Mouse (Mus musculus) Patski (cell line): ENCODE measurements at regions not wholly inside any gene's neighbourhood (a gene's known extent, or its start where the extent isn't known, plus 50 kb on each side); places are given as distances from the start of the nearest gene placed in this dataset.
"Not testable (repeated sequence)": the region's sequence is repeated elsewhere in the genome, so short reads cannot be mapped to it uniquely, and the experiment has no call there.

Source experiments
- ATAC-seq: fragments of 100-300 bp; one replicate; pipeline ENCODE4 v1.8.0; 2021
- CTCF ChIA-PET: fragments of 350-600 bp; sonication (Branson Sonifier 250); formaldehyde crosslinking; loops from one replicate; lab custom pipeline; 2022; ENCODE audit warnings: inconsistent platforms; lab: Charles Lee
- POLR2A ChIA-PET: fragments of 350-600 bp; sonication (Branson Sonifier 250); formaldehyde crosslinking; loops from one replicate; lab custom pipeline; 2022; ENCODE audit warnings: antibody characterized with exemption, inconsistent platforms; lab: Charles Lee
- DNase-seq: peaks from one replicate; pipeline ENCODE4 v3.0.0-alpha.2; 2011; ENCODE audit warnings: low read depth, low spot score
- H3K27me3 ChIP-seq: fragments of 371-371 bp; one replicate; pipeline ENCODE4 v1.5.1; 2021
- CTCF ChIP-seq: fragments of 100-300 bp; IDR thresholded peaks from one replicate; pipeline ENCODE4 v1.5.1; 2021
- in situ Hi-C: fragments of 300-500 bp; cut with MboI; formaldehyde crosslinking; loops from 3 replicates; pipeline ENCODE4 v1.11.1; 2018; ENCODE audit warnings: low pct_unique_long_range_greater_than_20kb, mixed read lengths

GRCm38 (mm10) chr4:143055371-143055770 lies 157.4 kb downstream of the Prdm2 start:
- no peak for ATAC-seq
- no peak for DNase-seq
- TF ChIP-seq CTCF: no peak
- in situ Hi-C loops: no loop called here
- ChIA-PET CTCF (no interaction called here), POLR2A (no interaction called here)
- no peaks in the 10 kb centered on the region for H3K27me3 ChIP-seq

DNA sequence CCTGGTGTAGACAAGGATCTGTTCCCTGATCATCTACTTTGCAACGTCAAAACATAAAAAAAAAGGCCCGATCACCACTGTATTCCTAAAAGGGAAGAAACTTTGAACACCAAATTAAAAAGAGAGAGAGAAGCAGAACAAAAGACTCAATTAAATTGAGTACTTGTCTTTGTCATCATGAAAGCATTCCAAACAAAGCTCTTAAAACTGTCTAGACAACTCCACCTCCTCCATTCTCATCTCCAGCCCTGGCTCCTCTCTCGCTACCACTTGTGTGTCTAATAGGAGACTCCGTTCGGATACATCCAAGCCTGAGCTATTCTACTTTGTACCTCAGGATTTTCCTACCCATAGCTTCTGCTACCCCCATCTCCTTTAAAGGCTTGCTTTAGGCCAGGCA lies 159.8 kb downstream of the Prdm2 start:
- in situ Hi-C loops: no loop called here

DNA sequence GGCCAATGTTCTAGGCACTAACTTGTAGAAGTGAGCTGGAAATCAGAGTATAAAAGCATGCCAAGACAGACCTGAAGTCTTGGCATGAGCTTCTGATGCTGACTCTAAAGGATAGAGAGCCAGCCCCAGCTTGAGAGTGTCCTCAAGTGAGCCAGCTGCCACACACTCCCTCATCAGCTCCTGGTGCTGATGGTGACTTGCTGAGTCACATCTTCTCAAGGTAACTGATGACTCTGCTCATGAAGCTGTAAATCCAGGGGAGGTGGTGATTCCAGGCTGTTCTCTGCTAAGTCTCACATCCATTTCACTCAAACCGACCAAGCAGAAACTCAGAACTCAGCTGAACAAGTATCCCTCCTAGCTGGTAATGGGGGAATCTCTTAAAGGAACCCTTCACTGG lies 161.6 kb downstream of the Prdm2 start:
- DNase-seq: no peak
- POLR2A ChIA-PET: no interaction called here
- no peaks in the 10 kb centered on the region for H3K27me3 ChIP-seq
- in situ Hi-C loops: no loop called here
- CTCF ChIA-PET: no interaction called here
- TF ChIP-seq CTCF: no peak
- ATAC-seq: no peak

More for the DNA sequence above, 159.8 kb downstream of the Prdm2 start:
- H3K27me3 ChIP-seq: no peaks in the 10 kb centered on the region
- no peak for DNase-seq
- ChIA-PET CTCF (no interaction called here), POLR2A (no interaction called here)
- no peak for TF ChIP-seq CTCF
- no peak for ATAC-seq

DNA sequence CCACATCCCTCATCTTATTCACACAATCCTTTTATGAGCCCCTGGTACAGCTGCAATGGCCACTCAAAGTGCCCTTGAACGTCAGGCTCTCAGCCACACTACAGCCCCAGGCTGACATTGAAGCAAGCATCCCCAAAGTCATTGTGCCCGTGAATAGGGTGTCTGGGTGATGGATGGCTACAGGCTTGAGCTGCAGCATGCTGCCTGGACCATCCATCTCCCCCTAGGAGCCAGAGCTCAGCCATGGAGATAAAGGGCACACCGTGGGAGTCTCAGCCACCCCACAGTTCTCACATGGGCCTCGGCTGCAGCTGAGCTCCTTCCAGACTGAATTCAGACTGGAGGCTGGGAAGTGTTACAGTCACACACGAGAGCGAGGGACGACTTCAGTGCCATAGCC lies 167.6 kb downstream of the Prdm2 start:
- H3K27me3 ChIP-seq: no peaks in the 10 kb centered on the region
- in situ Hi-C loops: no loop called here
- no peak for TF ChIP-seq CTCF
- ChIA-PET POLR2A (no interaction called here), CTCF (no interaction called here)
- ATAC-seq (no peak), DNase-seq (no peak)

- ATAC-seq: no peak
- no peak for DNase-seq
- in situ Hi-C loops: no loop called here
- H3K27me3 ChIP-seq: no peaks in the 10 kb centered on the region
- TF ChIP-seq CTCF: no peak
- CTCF ChIA-PET: no interaction called here
- POLR2A ChIA-PET: no interaction called here
These were observed 170.0 kb downstream of the Prdm2 start for GRCm38 (mm10) chr4:143042806-143043205.

DNA sequence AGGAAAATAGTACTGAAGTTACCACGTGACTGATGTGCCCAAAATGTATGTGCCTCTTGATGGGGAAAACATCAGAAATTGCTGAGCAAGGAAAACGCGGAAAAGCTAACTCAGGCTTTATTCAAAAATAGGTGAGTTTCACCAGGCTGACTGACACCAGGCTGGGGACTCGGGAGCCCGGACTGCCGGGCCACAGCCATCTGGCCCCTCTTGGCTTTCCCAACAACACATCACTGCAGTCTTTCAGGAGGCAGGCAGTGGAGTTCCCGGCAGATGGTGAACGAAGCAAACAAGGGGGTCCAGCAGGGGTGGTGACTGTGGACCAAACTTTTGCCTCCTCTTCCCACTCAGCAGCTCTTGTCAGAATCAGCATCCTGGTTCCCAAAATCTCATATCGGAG lies 174.2 kb downstream of the Prdm2 start:
- ChIA-PET POLR2A (no interaction called here), CTCF (no interaction called here)
- no peak for TF ChIP-seq CTCF

GRCm38 (mm10) chr4:143036704-143037103 lies 176.1 kb downstream of the Prdm2 start:
- ATAC-seq: no peak
- ChIA-PET POLR2A (no interaction called here), CTCF (interaction anchor here (2.1 kb wide), 1 partner anchor 9 kb away, joined by 4 read pairs; no protein-coding TSS in a partner anchor)
- peaks cover 3% of the 10 kb centered on the region for H3K27me3 ChIP-seq
- no peak for DNase-seq
- in situ Hi-C loops: no loop called here
- no peak for TF ChIP-seq CTCF

More for the DNA sequence above, 174.2 kb downstream of the Prdm2 start:
- ATAC-seq: no peak
- in situ Hi-C loops: no loop called here
- peaks cover 3% of the 10 kb centered on the region for H3K27me3 ChIP-seq
- no peak for DNase-seq

- H3K27me3 ChIP-seq, in situ Hi-C loops, ATAC-seq, CTCF ChIA-PET, DNase-seq, POLR2A ChIA-PET: not testable (repeated sequence)
These were observed 177.7 kb downstream of the Prdm2 start for GRCm38 (mm10) chr4:143035089-143035488.

DNA sequence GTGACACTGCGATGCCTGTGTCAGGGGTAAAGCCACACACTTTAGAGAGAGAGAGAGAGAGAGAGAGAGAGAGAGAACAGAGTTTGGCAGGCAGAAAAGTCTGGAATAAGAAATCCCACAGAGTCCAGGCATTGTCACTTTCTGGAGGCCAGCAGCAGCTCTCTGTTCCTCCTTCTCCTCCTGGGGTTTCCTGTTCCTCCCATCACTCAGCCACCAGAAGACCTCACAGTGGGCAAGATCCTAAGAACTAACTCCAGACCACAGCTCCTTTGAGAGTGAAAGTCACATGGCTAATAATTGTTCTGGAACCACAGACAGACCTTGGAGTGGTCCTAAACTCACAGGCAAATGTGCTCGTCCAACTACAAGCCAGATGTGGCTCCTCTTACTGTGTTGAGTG lies 178.5 kb downstream of the Prdm2 start:
- CTCF ChIA-PET, DNase-seq, ATAC-seq, POLR2A ChIA-PET, H3K27me3 ChIP-seq, in situ Hi-C loops: not testable (repeated sequence)

DNA sequence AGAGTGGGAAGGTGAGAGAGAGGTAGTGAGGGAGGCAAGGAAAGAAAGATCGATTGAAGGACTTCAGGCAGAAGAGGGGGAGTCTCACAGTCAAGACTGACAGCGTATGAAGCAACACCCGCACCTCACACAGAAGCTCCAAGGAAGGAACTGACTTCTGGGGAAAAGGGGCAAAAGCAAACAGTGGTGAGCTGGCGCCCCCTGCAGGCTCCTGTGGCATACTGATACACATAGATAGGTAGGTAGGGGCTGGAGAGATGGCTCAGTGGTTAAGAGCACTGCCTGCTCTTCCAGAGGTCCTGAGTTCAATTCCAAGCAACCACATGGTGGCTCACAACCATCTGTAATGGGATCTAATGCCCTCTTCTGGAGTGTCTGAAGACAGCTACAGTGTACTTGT lies 183.0 kb downstream of the Prdm2 start:
- POLR2A ChIA-PET, ATAC-seq, H3K27me3 ChIP-seq, CTCF ChIA-PET, DNase-seq: not testable (repeated sequence)
- in situ Hi-C loops: loop anchor here (5.0 to 10.0 kb wide), 3 partner anchors 212 to 885 kb away; no protein-coding TSS in a partner anchor
- peak; percentile 28 for TF ChIP-seq CTCF

GRCm38 (mm10) chr4:143027292-143027691 lies 185.5 kb downstream of the Prdm2 start:
- TF ChIP-seq CTCF: peak; percentile 65
- H3K27me3 ChIP-seq: no peaks in the 10 kb centered on the region
- ATAC-seq (no peak), DNase-seq (no peak)
- ChIA-PET CTCF (interaction anchor here (1.3 to 2.3 kb wide), 5 partner anchors 9 to 355 kb away, joined by 3 to 7 read pairs (median 6); no protein-coding TSS in a partner anchor), POLR2A (interaction anchor here (0.8 kb wide), 1 partner anchor 353 kb away, joined by 3 read pairs; no protein-coding TSS in a partner anchor)
- in situ Hi-C loops: loop anchor here (5.0 to 10.0 kb wide), 3 partner anchors 215 to 882 kb away; no protein-coding TSS in a partner anchor
